Mouse (Mus musculus): Measurements from ENCODE around the gene Dpp4. TPM values are rescaled to one million over a fixed set of nuclear protein-coding genes. Genes with fewer than 3 reads are reported as not detected.
A peak's percentile ranks its signal among the peaks of the same experiment; 100 is the strongest.

Gene Dpp4
- total RNA-seq, 2 experiments from 2014 or later: 0.54 to 0.66 TPM

- DNase-seq (ENCODE audit: low spot score in 2 of 2): peak in 1 of 2 experiments; percentile 54
- TF ChIP-seq CTCF (conservative IDR thresholded peaks at IDR 0.05): no peak
- peak overlapping the region; percentile 66 for H3K27ac ChIP-seq
- no peak overlapping the region for H3K4me3 ChIP-seq
These were observed 72.6 kb downstream of the Dpp4 start for GRCm38 (mm10) chr2:62339222-62339944.

DNA sequence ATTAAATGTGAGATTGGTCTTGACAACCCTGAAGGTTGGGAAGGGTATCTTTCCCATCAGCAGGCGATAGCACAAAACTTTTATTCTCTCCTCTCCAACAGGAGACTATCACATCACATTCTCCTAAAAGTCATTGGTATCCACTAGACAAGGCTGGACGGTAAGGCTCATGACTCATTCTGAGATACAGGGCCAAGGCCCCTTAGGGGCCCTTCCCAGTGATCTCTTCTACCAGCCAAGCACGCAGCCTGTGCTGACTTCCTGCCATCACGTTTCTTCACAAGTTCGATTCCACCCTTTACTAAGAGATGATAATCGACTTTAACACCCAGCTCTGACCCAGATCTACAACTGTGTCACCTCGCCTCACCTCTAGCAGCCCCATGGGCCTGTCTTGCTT is 74.9 kb downstream of the Dpp4 start:
- Histone ChIP-seq H3K27ac (no peak overlapping the region), H3K4me3 (no peak overlapping the region)
- no peak for DNase-seq (ENCODE audit: low spot score in 2 of 2)
- no peak for TF ChIP-seq CTCF (conservative IDR thresholded peaks at IDR 0.05)

DNA sequence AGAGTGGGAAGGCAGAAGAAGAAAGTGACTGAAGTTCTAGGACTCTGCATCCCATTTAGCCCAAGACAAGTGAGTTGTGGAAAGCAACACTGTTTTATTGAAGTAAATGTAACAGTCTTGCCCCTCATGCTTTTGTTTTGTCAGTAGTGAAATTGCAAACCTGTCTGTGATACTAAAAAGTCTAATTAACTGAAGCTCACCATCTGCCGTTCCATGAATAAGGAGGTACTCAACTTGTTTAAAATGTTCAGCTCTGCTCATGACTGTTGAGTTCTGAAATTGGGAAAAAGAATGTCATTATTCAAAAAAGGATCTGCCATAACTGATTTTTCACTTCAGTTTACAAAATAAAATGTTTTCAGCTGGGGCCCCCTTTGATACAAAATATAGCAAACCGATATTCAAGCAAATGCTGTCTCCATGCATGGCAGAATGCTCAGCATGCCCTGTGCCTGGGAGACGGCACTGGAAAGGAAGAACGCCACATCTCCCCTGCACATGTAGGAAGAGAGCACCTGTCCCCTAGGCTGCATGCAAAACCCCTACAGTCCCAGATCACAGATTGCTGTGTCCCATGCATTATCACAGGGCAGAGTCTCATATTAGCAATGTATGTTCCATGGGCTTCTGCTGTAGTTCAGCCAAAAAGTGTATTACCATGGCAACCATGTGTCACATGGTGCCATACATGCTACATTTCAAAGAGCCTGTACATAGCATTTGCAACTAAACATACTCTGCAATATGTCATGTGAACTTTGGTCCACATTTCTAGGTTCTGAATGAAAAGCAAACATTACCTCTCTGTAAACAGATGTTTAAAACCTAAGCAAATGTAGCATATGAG is 77.4 kb downstream of the Dpp4 start:
- no peak overlapping the region for H3K4me3 ChIP-seq
- TF ChIP-seq CTCF (conservative IDR thresholded peaks at IDR 0.05): no peak
- peak overlapping the region; percentile 88 for H3K27ac ChIP-seq
- DNase-seq (ENCODE audit: low spot score in 2 of 2): peak in 1 of 2 experiments; percentile 71

DNA sequence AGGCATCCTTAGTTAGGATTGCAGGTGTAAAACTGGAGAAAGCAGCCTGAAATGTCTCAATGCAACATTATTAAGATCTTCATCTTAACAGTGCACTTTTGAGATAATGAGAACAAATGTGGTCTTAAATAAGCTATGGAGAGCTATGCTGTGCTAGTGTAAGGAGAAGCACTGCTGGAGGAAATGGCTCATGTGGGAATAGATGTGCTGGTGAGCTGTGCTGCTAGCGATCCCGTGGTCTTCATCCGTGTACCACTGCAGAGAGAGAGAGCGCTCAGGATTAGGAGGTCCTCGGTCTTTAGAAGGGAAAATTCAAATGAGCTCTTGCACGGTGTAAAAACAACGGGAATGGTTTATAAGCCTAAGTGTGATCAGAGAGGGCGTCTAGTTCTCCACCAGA is 79.6 kb downstream of the Dpp4 start:
- H3K4me3 ChIP-seq: no peak overlapping the region
- no peak for TF ChIP-seq CTCF (conservative IDR thresholded peaks at IDR 0.05)
- DNase-seq (ENCODE audit: low spot score in 2 of 2): no peak
- peak overlapping the region; percentile 55; the same call in 1 of the 2 replicates for H3K27ac ChIP-seq

GRCm38 (mm10) chr2:62331913-62332312 is 80.1 kb downstream of the Dpp4 start:
- TF ChIP-seq CTCF (conservative IDR thresholded peaks at IDR 0.05): no peak
- Histone ChIP-seq H3K4me3 (no peak overlapping the region), H3K27ac (0 out of 2 replicates have a peak overlapping the region, but pooled peaks have one; percentile 55)
- no peak for DNase-seq (ENCODE audit: low spot score in 2 of 2)

DNA sequence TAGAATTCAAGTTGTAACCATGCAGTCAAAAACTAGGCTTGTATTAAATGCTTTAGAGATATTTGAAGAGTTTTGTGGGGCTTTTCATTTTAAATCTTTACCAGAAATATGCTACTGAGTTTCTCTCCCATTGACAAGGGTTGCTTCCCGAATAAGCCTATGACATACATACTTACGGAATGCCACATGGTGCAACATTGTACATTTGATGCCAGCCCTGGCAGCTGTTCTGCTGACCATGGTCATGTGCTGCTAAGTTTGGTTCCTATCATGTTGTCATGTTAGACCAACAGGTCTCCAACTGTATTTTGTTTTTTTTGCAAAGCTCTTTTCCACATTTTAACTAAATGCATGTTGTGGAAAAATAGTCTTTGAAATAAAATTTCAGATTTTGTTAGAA is 86.6 kb downstream of the Dpp4 start:
- DNase-seq (ENCODE audit: low spot score in 2 of 2): no peak
- Histone ChIP-seq H3K27ac (no peak overlapping the region), H3K4me3 (no peak overlapping the region)
- no peak for TF ChIP-seq CTCF (conservative IDR thresholded peaks at IDR 0.05)

- DNase-seq (ENCODE audit: low spot score in 2 of 2): peak in 1 of 2 experiments; percentile 35
- H3K27ac ChIP-seq: no peak overlapping the region
- TF ChIP-seq CTCF (conservative IDR thresholded peaks at IDR 0.05): no peak
- no peak overlapping the region for H3K4me3 ChIP-seq
These were observed 88.9 kb downstream of the Dpp4 start for GRCm38 (mm10) chr2:62323078-62323637.

DNA sequence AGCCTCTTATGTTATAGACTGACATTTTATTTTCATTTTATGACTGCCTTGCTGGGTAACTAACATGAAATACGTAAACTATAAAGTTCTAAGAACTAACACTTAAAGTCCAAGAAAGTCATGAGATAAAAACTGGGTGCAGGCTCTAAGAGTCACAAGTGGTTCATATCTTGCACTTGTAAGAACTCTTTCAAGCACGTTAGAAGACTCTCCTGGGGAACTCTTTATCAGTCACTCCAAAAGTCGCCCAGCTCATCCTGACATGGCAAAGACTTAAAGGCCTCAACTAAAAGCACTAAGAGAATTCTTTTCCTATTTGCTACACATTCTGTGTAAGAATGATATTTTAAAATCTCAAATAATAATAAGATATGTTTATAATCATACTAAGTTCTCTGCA is 92.5 kb downstream of the Dpp4 start:
- Histone ChIP-seq H3K4me3 (no peak overlapping the region), H3K27ac (no peak overlapping the region)
- TF ChIP-seq CTCF (conservative IDR thresholded peaks at IDR 0.05): no peak
- no peak for DNase-seq (ENCODE audit: low spot score in 2 of 2)

GRCm38 (mm10) chr2:62316930-62317329 is 95.1 kb downstream of the Dpp4 start:
- H3K27ac ChIP-seq: no peak overlapping the region
- no peak for DNase-seq (ENCODE audit: low spot score in 2 of 2)
- H3K4me3 ChIP-seq: no peak overlapping the region
- no peak for TF ChIP-seq CTCF (conservative IDR thresholded peaks at IDR 0.05)

- Histone ChIP-seq H3K4me3 (no peak overlapping the region), H3K27ac (peak overlapping the region; percentile 55)
- no peak for DNase-seq (ENCODE audit: low spot score in 2 of 2)
- TF ChIP-seq CTCF (conservative IDR thresholded peaks at IDR 0.05): no peak
These were observed 104.6 kb downstream of the Dpp4 start for GRCm38 (mm10) chr2:62307477-62307876.

GRCm38 (mm10) chr2:62306978-62307377 is 105.1 kb downstream of the Dpp4 start:
- Histone ChIP-seq H3K4me3 (no peak overlapping the region), H3K27ac (peak overlapping the region; percentile 55)
- no peak for DNase-seq (ENCODE audit: low spot score in 2 of 2)
- TF ChIP-seq CTCF (conservative IDR thresholded peaks at IDR 0.05): no peak

GRCm38 (mm10) chr2:62301716-62302115 is 110.3 kb downstream of the Dpp4 start:
- Histone ChIP-seq H3K27ac (peak overlapping the region; percentile 32; the same call in 1 of the 2 replicates), H3K4me3 (no peak overlapping the region)
- DNase-seq (ENCODE audit: low spot score in 2 of 2): no peak
- no peak for TF ChIP-seq CTCF (conservative IDR thresholded peaks at IDR 0.05)

GRCm38 (mm10) chr2:62293846-62294245 is 118.2 kb downstream of the Dpp4 start:
- Histone ChIP-seq H3K4me3 (no peak overlapping the region), H3K27ac (peak overlapping the region; percentile 29; the same call in 1 of the 2 replicates)
- TF ChIP-seq CTCF (conservative IDR thresholded peaks at IDR 0.05): no peak
- peak in 1 of 2 experiments; percentile 27 for DNase-seq (ENCODE audit: low spot score in 2 of 2)
